Mouse (Mus musculus): ENCODE results near the gene Acads. TPM values are rescaled to one million over a fixed set of nuclear protein-coding genes. Genes with fewer than 3 reads are reported as not detected.

Gene Acads
- polyA plus RNA-seq, 1 experiment: 0.71 TPM

DNA sequence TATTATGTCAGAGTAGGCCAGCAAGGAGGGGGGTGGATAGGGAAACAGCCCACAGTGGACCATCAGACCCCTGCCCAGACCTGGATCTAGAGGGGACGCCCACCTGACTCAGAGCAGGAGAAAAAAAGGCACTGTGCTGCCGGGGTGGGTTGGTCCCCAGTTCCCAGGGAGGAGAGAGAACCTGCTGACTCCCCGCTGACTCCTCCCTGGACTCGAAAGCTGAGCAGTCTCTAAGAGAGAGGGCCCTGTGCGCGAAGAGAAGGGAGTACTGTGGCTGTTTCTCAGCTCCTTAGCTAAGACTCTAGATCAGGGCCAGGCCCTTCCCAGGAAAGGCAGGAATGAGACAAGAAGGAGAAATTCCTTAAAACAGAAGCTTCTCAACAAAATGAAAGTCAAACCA lies 25.3 kb upstream of the Acads start:
- H3K4me1 ChIP-seq (ENCODE audit: control insufficient read depth): no peaks in the 10 kb centered on the region; the same call in 1 of the 2 replicates
- H3K36me3 ChIP-seq (ENCODE audit: control insufficient read depth): peaks cover 43% of the 10 kb centered on the region
- TF ChIP-seq GATA1 (IDR thresholded peaks at IDR 0.05; ENCODE audit: low read length): no peak
- TF ChIP-seq TAL1 (IDR thresholded peaks at IDR 0.05; ENCODE audit: low read length): no peak
- no peaks in the 10 kb centered on the region for H3K9me3 ChIP-seq (ENCODE audit: control insufficient read depth, low read length)
- no peaks in the 10 kb centered on the region for H3K27me3 ChIP-seq (ENCODE audit: control insufficient read depth)
- no peak overlapping the region for H3K4me3 ChIP-seq (replicated peaks)

DNA sequence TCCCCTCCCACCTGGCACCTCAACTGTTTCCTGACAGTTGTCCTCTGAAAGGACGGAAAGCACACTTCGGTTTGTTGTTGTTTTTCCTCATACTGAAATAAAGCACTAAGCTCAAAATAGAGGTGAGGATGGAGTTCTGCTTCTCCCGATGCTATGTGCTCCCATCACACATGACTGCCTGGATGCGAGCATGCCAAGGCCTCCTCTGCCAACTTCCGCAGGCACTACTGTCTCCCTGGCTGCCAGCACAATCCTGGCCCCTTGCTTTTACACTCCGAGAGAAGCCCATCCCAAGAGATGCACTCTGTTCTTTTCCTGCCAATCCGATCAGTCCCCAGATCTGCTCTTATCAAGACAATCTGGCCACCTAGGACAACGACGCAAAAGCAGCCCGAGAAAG lies 24.4 kb upstream of the Acads start:
- H3K36me3 ChIP-seq (ENCODE audit: control insufficient read depth): peaks cover 39% of the 10 kb centered on the region
- no peak overlapping the region for H3K4me3 ChIP-seq (replicated peaks)
- TF ChIP-seq GATA1 (IDR thresholded peaks at IDR 0.05; ENCODE audit: low read length): no peak
- no peak for TF ChIP-seq TAL1 (IDR thresholded peaks at IDR 0.05; ENCODE audit: low read length)
- H3K9me3 ChIP-seq (ENCODE audit: control insufficient read depth, low read length): no peaks in the 10 kb centered on the region
- H3K27me3 ChIP-seq (ENCODE audit: control insufficient read depth): no peaks in the 10 kb centered on the region
- no peaks in the 10 kb centered on the region; the same call in 1 of the 2 replicates for H3K4me1 ChIP-seq (ENCODE audit: control insufficient read depth)

DNA sequence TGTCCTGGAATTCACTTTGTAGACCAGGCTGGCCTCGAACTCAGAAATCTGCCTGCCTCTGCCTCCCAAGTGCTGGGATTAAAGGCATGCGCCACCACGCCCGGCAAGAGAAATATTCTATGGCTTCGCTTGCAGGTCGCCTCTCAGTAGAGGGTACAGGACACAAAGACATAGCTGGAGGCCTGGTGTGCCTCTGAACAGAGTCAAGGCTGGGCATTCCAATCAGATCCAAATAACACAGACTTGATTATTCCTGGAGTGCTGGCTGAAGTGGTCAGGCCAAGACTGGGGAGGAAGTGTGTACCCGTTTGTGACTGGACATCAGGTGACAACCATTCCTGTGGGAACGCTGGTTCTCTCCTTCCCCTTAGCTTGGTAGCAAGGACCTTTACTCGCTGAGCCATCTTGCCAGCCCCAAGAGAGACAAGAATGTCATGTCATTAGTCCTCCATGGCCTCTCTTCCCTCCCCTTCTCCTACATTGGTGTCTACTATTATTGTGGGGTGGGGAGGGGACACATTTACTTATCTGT lies 23.1 kb upstream of the Acads start:
- peaks cover 26% of the 10 kb centered on the region for H3K36me3 ChIP-seq (ENCODE audit: control insufficient read depth)
- TF ChIP-seq TAL1 (IDR thresholded peaks at IDR 0.05; ENCODE audit: low read length) (no peak), GATA1 (IDR thresholded peaks at IDR 0.05; ENCODE audit: low read length) (no peak)
- H3K9me3 ChIP-seq (ENCODE audit: control insufficient read depth, low read length): no peaks in the 10 kb centered on the region
- no peaks in the 10 kb centered on the region; the same call in 1 of the 2 replicates for H3K4me1 ChIP-seq (ENCODE audit: control insufficient read depth)
- H3K27me3 ChIP-seq (ENCODE audit: control insufficient read depth): peaks cover 11% of the 10 kb centered on the region
- no peak overlapping the region for H3K4me3 ChIP-seq (replicated peaks)

DNA sequence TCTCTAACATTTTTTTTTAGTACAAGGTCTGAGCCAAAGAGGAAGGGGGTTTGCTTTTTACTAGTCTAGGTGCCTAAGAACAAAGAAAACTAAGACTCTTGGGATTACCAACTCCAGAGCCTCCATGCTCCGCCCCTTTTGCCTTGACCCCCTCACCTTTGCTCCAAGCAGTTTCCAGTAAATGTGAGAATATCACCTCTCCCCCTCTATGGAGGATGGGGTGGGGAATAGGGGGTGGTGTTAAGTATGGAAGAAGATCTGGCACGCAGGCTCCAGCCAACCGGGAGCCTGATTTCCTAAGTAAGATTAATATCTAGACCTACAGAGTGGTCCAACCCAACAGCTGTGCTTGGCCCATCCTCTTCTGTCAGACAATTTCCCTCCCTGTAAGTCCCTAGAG lies 21.6 kb upstream of the Acads start:
- TF ChIP-seq GATA1 (IDR thresholded peaks at IDR 0.05; ENCODE audit: low read length) (no peak), TAL1 (IDR thresholded peaks at IDR 0.05; ENCODE audit: low read length) (no peak)
- peaks cover 11% of the 10 kb centered on the region for H3K36me3 ChIP-seq (ENCODE audit: control insufficient read depth)
- H3K4me1 ChIP-seq (ENCODE audit: control insufficient read depth): no peaks in the 10 kb centered on the region
- H3K4me3 ChIP-seq (replicated peaks): no peak overlapping the region
- no peaks in the 10 kb centered on the region for H3K9me3 ChIP-seq (ENCODE audit: control insufficient read depth, low read length)
- peaks cover 22% of the 10 kb centered on the region for H3K27me3 ChIP-seq (ENCODE audit: control insufficient read depth)

DNA sequence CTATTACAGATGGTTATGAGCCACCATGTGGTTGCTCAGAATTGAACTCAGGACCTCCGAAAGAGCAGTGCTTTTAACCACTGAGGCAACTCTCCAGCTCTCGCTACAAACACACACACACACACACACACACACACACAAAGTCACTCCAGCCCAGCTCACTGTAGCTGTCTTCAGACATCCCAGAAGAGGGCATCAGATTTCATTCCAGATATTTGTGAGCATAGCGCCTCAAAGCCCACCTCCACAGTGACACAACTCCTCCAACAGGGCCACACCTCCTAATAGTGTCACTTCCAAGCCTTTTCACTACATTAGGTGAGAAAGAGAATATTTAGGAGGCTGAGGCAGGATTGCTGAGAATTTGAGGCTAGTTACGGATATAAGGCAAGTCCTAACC lies 20.0 kb upstream of the Acads start:
- peaks cover 7% of the 10 kb centered on the region for H3K4me1 ChIP-seq (ENCODE audit: control insufficient read depth)
- H3K9me3 ChIP-seq (ENCODE audit: control insufficient read depth, low read length): no peaks in the 10 kb centered on the region; the same call in 1 of the 2 replicates
- peaks cover 5% of the 10 kb centered on the region; the same call in 1 of the 2 replicates for H3K36me3 ChIP-seq (ENCODE audit: control insufficient read depth)
- no peak for TF ChIP-seq GATA1 (IDR thresholded peaks at IDR 0.05; ENCODE audit: low read length)
- TF ChIP-seq TAL1 (IDR thresholded peaks at IDR 0.05; ENCODE audit: low read length): no peak
- no peak overlapping the region for H3K4me3 ChIP-seq (replicated peaks)
- H3K27me3 ChIP-seq (ENCODE audit: control insufficient read depth): peaks cover 24% of the 10 kb centered on the region

DNA sequence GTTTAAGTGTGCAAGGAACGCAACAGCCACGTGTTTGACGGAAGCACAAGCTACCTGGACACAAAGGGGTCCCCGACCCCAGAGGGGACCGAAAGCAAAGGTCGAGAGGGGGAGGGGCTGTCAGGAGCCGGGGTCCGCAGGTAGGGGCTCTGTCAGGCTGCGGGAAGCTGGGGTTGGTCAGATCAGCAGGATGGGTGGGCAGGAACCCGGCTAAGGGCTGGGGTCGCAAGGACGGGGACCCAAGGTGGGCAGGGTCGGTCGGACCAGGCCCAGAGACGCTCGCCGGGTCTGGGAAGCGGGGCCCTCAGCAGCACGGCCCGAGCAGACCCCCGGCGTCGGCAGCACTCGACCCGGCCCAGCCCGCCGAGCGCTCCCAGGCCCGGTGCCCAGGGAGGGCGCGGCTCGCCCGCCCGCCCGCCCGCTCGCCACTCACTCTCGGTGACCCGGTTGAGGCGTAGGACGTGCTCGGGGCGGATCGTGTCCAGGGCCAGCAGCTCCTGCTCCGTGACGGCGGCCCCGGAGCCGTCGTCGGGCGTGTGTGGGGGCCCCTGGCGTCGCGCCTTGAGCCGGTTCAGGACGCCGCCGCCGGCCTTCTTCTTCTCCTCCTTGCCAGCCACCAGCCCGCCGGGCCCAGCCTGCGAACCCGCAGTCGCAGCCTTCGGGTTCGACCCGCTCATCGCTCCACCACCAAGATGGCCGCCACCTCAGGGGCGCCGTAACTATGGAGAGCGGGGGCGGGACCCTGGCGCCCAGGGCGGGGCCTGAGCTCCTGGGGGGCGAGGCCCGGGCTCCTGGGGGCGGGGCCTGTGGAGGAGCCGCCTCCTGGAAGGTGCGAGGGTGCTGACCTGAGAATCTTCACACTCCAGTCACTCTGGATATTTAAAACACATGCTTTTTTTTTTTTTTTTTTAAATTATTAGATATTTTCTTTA lies 15.4 kb upstream of the Acads start, which contains the start of gene Unc119b:
Unc119b (minus strand) TSS at position 742 of the 932 bp plus-strand sequence.
- Histone ChIP-seq H3K27me3 (ENCODE audit: control insufficient read depth) (peaks cover 29% of the 10 kb centered on the region), H3K9me3 (ENCODE audit: control insufficient read depth, low read length) (no peaks in the 10 kb centered on the region; the same call in 1 of the 2 replicates), H3K36me3 (ENCODE audit: control insufficient read depth) (peaks cover 8% of the 10 kb centered on the region), H3K4me3 (replicated peaks) (peak within 1 kb of the TSS; percentile 82), H3K4me1 (ENCODE audit: control insufficient read depth) (peaks cover 19% of the 10 kb centered on the region)
- TF ChIP-seq GATA1 (IDR thresholded peaks at IDR 0.05; ENCODE audit: low read length) (no peak), TAL1 (IDR thresholded peaks at IDR 0.05; ENCODE audit: low read length) (no peak)

DNA sequence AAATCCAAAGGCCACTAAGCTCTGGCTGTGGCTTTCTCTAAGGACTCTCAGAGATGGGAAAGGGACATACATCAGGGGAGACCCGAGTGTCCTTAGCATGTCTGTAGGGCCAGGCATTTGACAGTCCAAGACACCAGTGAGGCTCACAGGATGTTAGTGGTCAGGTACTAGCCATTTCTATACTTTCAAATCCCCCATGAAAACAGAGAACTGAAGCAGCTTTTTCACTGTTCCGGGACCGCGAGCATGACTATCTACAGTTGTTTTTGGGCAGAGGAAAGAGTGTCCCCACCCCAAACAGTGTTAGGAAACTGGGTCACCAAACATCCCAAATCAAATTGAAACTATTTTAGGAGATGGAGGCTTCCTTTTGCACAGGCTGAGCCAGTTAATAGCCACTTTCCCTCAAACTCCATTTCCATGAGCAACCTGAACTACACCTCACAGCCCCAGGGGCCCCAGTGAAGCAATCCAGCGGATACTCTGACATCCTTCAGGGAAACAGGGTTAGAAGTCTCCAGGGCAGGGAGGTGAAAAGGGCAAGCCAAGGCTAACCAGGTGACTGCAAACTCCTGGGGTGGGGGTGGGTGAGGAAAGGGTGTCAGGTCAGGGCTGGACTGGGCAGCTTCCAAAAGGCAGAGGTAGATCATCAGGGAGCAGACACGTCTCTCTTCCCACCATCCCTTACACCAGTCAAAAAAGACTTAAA lies 14.4 kb upstream of the Acads start:
- H3K4me3 ChIP-seq (replicated peaks): peak overlapping the region; percentile 82
- no peaks in the 10 kb centered on the region; the same call in 1 of the 2 replicates for H3K9me3 ChIP-seq (ENCODE audit: control insufficient read depth, low read length)
- H3K4me1 ChIP-seq (ENCODE audit: control insufficient read depth): peaks cover 19% of the 10 kb centered on the region
- no peak for TF ChIP-seq GATA1 (IDR thresholded peaks at IDR 0.05; ENCODE audit: low read length)
- TF ChIP-seq TAL1 (IDR thresholded peaks at IDR 0.05; ENCODE audit: low read length): no peak
- H3K36me3 ChIP-seq (ENCODE audit: control insufficient read depth): peaks cover 13% of the 10 kb centered on the region
- peaks cover 29% of the 10 kb centered on the region for H3K27me3 ChIP-seq (ENCODE audit: control insufficient read depth)

DNA sequence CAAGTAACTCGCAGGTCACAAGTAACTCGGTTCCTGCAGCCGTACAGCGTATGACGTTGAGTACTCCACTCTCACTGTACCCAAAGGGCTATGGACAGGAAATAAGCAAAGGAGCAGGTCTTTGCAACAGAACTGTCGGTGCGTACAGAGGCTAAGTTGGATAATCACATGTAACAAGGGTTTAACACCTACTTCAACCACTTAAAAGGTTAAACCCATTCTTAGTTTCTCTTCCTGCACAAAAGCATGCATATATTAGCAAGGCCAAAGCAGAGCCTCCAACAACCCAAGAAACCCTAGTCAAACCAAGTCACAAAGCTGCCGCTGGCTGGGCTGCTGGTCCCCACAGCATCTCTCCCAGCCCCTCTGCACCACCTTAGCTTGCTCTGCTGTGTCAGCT lies 13.3 kb upstream of the Acads start:
- Histone ChIP-seq H3K9me3 (ENCODE audit: control insufficient read depth, low read length) (no peaks in the 10 kb centered on the region; the same call in 1 of the 2 replicates), H3K4me1 (ENCODE audit: control insufficient read depth) (peaks cover 19% of the 10 kb centered on the region), H3K4me3 (replicated peaks) (no peak overlapping the region), H3K36me3 (ENCODE audit: control insufficient read depth) (peaks cover 22% of the 10 kb centered on the region), H3K27me3 (ENCODE audit: control insufficient read depth) (peaks cover 20% of the 10 kb centered on the region)
- no peak for TF ChIP-seq GATA1 (IDR thresholded peaks at IDR 0.05; ENCODE audit: low read length)
- TF ChIP-seq TAL1 (IDR thresholded peaks at IDR 0.05; ENCODE audit: low read length): no peak

DNA sequence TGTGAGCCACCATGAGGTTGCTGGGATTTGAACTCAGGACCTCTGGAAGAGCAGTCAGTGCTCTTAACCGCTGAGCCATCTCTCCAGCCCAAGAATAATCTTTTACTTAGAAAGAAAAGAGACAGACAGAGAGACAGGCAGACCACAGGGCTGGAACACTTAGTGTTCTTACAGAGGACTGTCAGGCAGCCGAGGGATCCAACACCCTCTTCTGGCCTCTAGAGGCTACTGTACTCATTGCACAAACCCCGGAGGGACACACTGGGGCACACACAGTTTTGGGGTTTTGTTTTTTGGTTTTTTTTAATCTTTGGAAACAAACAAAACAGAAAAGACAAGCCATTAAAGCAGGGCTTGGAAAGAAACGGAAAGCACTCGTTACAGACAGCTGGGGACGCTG lies 10.2 kb upstream of the Acads start:
- H3K36me3 ChIP-seq (ENCODE audit: control insufficient read depth): peaks cover 44% of the 10 kb centered on the region

More for the DNA sequence above, 10.2 kb upstream of the Acads start:
- peaks cover 6% of the 10 kb centered on the region for H3K27me3 ChIP-seq (ENCODE audit: control insufficient read depth)
- TF ChIP-seq TAL1 (IDR thresholded peaks at IDR 0.05; ENCODE audit: low read length): no peak
- no peak for TF ChIP-seq GATA1 (IDR thresholded peaks at IDR 0.05; ENCODE audit: low read length)
- no peaks in the 10 kb centered on the region for H3K9me3 ChIP-seq (ENCODE audit: control insufficient read depth, low read length)
- peaks cover 20% of the 10 kb centered on the region for H3K4me1 ChIP-seq (ENCODE audit: control insufficient read depth)
- H3K4me3 ChIP-seq (replicated peaks): no peak overlapping the region

Data from erythroblast, embryonic 14.5 days (primary cell).